Mouse (Mus musculus) cerebellum, postnatal 36 days (tissue): ENCODE measurements around the gene Ppm1l.

Experiments
- DNase-seq, 2 experiments: peaks; one replicate each; pipeline ENCODE4 v3.0.0; 2021 to 2022; ENCODE audit warnings: mixed read lengths in 2 of 2

The Ppm1l gene

GRCm38 (mm10) chr3:69497178-69497577 lies 180.5 kb downstream of the Ppm1l start:
- no peak for DNase-seq

DNA sequence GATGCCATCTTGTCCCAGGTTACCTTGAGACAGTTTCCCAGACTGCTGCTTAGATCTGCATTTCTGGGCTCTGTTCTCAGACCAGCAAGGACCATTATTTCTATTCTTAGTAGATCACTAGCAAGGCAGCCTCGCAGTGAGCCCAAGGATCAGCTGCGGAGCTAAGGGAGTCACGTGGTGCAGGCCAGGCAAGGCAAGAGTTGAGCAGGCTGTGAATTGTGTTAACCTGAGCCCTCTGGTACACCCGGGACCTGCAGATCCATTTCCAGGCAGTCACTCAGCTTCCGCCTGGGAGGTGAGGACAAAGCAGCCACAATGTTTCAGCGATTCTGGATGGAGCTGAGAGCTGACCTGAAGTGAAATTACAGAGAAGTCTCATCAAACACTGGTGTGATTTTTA lies 185.3 kb downstream of the Ppm1l start:
- DNase-seq: no peak

DNA sequence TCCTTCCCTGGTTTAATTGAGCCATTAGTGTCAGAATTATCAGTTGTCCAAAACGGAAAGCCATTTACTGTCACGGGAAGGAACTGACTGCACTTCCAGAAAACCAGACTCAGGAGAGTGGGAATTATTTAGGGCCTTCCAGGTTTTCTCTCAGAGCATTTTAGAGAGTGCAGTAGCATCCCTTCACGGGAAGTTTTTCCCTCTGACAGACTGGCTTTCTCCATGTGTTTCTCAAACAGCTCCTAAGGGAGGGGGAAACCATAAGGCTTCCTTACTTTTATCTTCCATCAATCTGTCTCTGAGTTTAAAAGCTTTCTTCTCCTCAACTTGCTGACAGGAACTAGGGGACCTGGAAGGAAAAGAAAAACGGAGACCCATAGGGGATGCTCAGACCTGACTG lies 185.9 kb downstream of the Ppm1l start:
- DNase-seq: no peak

- no peak for DNase-seq
These were observed 188.4 kb downstream of the Ppm1l start for GRCm38 (mm10) chr3:69505090-69505489.

- no peak for DNase-seq
These were observed 189.7 kb downstream of the Ppm1l start for GRCm38 (mm10) chr3:69506352-69506751.

GRCm38 (mm10) chr3:69509411-69509952 lies 192.8 kb downstream of the Ppm1l start:
- no peak for DNase-seq

DNA sequence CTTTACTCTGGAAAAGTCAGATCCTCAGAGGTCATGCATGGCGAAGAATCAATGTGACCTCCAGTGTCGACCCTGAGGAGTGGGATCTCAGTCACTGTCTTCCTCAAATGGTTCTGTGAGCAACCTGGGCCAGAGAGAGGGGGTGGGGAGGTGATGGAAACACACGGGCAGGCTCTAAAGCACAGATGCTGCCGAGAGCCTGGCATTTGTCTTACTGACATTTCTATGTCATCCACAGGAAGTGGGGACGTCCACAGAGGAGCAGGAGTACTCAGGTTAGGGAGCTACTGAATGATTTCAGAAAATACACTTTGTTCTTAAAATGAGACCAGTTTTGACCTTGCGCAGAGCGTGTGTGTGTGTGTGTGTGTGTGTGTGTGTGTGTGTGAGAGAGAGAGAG lies 195.2 kb downstream of the Ppm1l start:
- no peak for DNase-seq

DNA sequence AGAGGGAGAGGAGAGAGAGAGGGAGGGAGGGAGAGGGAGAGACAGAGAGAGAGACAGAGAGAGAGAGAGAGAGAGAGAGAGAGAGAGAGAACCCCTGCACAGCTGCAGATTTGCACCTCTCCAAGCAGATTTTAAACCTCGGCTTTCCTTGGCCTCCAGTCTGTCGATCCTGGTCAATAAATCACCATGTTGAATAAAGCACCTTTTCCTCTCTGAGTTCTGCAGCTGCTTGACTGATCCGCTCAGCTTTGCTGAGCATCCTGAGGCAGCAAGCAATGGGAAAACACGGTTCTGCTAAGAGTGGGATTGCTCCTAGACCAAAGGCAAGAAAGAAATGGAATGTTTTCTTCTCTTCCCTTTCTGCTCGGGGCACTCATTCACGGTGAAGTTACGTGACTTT lies 195.7 kb downstream of the Ppm1l start:
- no peak for DNase-seq

DNA sequence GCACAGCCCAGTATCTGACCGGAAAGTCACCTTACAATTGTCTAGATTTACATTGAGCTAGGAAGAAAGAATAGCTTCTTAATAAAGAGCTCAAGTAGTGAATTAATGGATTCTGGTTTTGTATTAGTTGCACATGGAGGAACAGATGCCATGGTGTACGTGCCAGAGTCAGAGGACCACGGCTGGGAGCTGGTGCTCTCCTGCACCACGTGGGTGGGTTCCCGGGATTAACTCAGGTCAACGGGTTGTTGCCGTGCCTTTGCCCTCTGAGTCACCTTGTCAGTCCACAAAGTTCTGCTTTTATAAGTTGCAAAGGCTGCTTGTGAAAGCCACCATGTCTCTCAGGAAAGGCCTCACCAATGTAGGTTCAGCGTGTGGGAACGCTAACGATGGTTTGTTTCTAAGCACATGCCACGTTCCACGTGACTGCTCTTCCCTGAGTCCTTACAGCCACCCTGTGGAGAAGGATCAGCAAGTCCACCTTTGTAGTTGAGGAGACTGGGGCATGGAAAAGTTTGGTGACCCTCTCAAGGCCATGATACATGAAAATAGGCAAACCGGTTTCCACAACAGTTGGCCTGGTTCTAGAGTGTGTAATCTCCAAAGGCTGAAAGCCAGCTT lies 199.2 kb downstream of the Ppm1l start:
- DNase-seq: no peak

DNA sequence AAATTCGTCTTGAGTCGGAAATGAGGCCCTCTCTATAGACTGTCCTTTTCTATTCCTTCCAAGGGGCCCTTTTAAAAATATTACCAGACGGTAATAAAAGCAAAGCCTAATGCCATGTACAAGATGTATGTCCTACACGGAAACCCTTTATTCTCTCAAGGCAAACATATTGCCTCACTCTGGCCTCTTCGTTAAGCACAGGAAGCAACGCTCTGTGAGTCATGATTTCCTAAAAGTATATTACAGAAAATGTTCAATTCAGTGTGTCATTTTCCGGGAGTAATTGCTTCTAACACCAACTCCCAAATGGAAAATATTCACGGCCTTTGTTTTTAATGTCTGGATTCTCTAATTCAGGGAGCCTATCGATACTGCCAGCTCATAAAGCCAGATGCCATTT lies 202.5 kb downstream of the Ppm1l start:
- DNase-seq: no peak

- peak; percentile 31 to 36 for DNase-seq
These were observed 203.3 kb downstream of the Ppm1l start for GRCm38 (mm10) chr3:69519789-69520558.

DNA sequence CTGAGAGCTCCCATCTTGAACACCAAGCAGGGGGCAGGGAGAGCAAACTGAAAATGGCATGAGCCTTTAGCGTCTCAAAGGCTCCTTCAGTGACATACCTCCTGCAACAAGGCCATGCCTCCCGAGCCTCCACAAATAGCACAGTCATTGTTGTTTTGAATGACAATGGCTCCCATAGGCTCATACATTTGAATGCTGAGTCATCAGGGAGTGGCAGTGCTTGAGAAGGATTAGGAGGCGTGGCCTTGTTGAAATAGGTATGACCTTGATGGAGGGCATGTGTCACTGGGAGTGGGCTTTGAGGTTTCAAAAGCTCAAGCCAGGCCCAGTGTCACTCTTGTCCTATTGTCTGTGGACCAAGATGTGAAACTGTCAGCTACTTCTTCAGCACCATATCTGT lies 205.6 kb downstream of the Ppm1l start:
- no peak for DNase-seq

DNA sequence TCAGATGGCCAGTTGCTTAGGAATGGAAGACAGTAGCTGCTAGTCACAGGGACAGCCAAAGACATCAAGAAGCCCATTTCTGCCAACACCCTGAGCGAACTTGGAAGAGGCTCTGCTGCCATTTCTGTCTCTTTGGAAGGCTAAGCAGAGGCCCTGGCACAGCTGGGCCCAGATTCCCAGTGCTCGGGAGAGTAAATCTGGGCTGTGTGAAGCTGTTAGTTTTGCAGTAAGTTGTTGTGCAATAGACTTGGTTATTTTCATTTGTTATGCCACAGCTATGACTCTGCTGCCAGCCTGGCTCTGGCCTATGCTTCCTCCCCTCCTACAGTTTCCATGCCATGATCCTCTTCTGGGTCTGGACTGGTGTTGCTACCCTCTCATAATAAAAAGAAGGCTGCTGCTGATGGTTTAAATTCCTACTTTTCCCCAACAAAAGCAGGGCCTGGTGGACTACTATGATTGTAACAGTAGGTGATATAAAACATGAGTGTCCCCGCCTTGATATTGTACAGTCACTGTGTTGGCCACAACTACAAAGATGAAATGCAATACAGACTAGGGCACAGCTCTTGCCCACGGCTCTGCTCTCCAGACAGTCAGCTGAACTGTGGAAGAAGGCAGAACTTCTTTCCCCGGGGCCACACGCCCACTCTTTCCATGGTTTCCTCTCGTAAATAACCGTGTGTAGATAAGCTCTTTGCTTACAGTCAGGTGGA lies 207.9 kb downstream of the Ppm1l start:
- DNase-seq: no peak

- no peak for DNase-seq
These were observed 208.4 kb downstream of the Ppm1l start for GRCm38 (mm10) chr3:69525072-69525529.

- no peak for DNase-seq
These were observed 210.7 kb downstream of the Ppm1l start for GRCm38 (mm10) chr3:69527384-69527783.

DNA sequence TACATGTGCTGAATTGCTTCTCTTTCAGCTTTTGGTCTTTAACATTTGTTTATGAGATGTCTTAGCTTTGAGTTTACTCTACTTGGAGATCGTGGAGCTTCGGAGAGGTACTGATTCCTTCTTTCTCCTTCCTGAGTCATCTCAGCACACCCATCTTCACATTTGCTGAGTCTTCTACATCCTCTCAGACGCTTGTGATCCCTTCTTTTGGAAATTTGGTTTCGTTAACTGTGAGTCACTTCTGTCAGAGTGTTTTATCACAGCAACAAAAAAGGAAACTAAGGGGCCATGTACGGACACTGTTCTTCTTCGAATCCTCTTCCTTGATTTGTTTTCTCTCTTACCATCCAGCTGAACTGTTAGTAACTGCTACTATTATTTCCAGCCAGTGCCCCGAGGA lies 212.9 kb downstream of the Ppm1l start:
- DNase-seq: no peak

DNA sequence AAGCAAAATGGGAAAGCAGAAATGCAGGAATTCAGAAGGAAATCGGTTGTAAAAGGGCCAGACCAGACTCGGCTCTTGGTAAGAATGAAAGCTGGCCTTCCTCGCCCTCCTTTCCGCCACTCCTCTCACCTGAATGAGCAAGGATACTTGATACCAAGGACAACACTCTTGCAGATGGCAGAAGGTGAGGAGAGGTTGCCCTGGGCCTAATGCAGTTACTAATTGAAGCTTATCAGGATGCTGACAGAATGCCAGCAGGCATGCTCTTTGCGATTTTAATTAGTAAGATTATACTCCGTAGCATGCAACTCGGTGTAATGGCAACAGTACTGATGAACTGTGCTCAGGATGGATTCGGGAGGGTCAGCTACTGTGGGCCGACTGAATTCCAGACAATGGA lies 214.8 kb downstream of the Ppm1l start:
- no peak for DNase-seq

DNA sequence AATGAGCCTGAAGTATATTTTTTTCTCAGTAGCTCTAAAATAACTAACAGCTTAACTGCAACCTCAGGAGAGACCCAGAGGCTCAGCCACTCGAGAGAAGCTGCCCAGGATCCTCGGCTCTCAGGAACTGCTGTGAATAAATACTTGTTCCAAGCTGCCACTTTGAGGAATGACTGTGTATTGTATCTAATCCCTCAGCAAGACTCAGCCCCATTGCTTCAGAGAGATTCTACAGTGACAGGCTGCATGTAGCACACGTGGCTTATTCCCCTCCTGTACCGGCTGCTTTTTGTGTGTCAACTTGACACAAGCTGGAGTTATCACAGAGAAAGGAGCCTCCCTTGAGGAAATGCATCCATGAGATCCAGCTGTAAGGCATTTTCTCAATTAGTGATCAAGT lies 216.0 kb downstream of the Ppm1l start:
- DNase-seq: no peak

DNA sequence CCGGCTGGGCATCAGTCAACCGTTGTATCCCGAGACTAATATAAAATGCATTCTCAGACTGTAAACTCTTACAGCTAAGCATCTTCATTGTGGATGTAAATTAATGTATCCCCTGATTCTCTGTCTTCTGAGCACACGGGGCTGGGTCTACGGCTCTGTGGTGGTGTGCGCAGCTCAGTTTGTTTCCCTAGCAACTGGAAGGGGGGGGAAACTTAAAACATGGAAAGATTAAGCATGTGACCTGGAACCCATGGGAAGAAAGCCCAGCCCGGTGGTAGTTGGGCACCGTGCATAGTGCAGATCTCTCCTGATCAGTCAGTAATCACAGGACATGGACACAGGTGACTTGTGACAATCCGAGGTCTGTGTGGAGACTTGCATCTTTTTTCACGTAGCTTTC lies 218.8 kb downstream of the Ppm1l start:
- DNase-seq: no peak

GRCm38 (mm10) chr3:69535941-69536647 lies 219.4 kb downstream of the Ppm1l start:
- no peak for DNase-seq

- DNase-seq: peak; percentile 50 to 51
These were observed 226.3 kb downstream of the Ppm1l start for GRCm38 (mm10) chr3:69542962-69543361.

DNA sequence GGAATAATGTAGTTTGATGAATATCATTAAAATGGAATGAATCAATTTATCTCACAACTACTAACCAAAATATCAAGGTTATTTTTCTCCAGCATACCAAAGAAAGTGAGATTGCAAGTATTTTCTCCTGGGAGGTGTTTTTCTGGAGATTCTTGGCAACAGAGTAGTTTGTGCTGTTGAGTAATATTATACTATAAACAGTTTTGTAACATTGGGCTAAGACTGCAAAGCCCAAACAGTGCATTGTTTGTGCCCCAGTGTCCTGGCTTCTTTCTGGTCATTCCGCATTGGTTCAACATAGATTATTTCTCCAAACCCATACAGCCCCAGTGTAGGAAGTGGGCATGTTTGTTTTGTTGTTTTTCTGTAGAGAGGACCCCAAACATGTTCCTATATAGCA lies 227.1 kb downstream of the Ppm1l start:
- no peak for DNase-seq

DNA sequence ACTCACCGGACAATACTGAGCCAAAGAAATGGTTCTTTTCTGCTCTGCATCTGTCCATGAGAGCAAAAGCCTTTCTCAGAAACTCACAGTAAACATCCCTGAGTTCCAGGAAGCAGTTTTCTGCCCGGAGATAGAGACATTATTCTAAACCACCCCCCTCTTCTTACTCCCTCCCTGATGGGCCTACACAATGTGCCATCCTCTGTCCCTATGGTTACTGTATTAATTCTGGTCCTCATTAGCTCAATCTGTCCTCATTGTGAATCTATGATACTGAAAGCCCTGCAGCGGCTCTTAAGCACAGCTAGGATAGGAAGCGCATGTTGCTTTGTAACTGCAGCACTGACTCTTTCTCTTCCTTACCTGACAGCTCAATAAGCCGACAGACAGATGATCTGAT lies 228.4 kb downstream of the Ppm1l start:
- DNase-seq: no peak
